Mouse (Mus musculus): ENCODE measurements around the gene Gpn3.

Gene Gpn3

DNA sequence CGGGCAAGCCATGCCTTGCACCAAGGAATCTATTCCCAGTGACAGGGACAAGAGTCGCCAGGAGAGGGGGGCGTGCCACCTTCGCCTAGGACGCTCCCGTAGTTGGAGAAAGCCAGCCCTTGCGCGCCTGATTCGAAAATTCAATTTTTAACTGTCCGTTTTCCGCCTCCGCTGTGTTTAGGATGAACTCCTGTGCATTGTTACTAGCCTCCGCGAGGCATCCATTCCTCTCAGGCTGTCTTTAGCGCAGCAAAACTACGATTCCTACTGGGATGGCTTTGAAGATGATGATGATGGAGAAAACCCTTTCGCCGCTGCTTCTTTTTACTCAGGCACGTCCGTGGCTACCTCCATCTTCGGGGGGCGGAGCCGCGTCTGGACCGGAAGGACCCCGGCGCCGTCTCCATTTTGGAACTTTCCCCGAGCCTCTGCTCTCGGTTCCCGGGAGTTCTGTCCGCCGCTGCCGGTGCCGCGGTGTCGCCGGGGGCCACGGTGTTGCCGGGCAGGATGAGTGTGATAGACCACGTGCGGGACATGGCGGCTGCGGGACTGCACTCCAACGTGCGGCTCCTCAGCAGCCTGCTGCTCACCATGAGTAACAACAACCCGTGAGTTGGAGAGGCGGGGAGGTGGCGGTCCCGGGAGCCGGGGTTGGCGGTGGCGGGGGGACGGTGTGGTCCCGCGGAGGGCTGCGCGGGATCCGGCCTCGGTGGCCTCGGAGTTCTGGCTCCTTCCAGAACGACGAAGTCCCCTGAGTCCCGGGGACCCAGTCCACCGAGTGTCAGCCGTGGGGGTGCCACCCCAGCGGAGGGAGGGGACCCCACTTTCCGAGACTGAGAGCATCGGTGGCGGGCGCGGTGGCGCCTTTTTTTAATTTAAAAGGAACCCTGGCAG lies 50.6 kb downstream of the Gpn3 start:
- peak; percentile 94 for DNase-seq (ENCODE audit: extremely low spot score)

GRCm38 (mm10) chr5:122423083-122423482 lies 51.4 kb downstream of the Gpn3 start:
- no peak for DNase-seq (ENCODE audit: extremely low spot score)

GRCm38 (mm10) chr5:122425550-122425949 lies 53.9 kb downstream of the Gpn3 start:
- no peak for DNase-seq (ENCODE audit: extremely low spot score)

- DNase-seq (ENCODE audit: extremely low spot score) = no peak
Measured at GRCm38 (mm10) chr5:122430036-122430775, 58.5 kb downstream of the Gpn3 start.

GRCm38 (mm10) chr5:122431221-122431620 lies 59.5 kb downstream of the Gpn3 start:
- DNase-seq (ENCODE audit: extremely low spot score) = no peak

Measured in embryo, embryonic 9.5 days (tissue).